Mouse (Mus musculus) heart, embryonic 10.5 days (tissue): ENCODE data around the gene Ddx43. TPM values are rescaled to one million over a fixed set of nuclear protein-coding genes. Genes with fewer than 3 reads are reported as not detected.
A peak's percentile ranks its signal among the peaks of the same experiment; 100 is the strongest.

Source experiments
- DNase-seq: peaks from one replicate; pipeline ENCODE4 v3.0.0-alpha.2; 2017; ENCODE audit warnings: low spot score
- H3K27ac ChIP-seq: fragments of 300-500 bp; sonication (generic); 2 replicates; pipeline ENCODE4 v1.5.1; 2016; ENCODE audit warnings: mild to moderate bottlenecking
- H3K27me3 ChIP-seq: fragments of 300-500 bp; sonication (generic); 2 replicates; pipeline ENCODE4 v1.6.1; 2016; ENCODE audit warnings: mild to moderate bottlenecking; ENCODE audit not compliant: poor library complexity, insufficient read depth, severe bottlenecking
- H3K36me3 ChIP-seq: fragments of 300-500 bp; sonication (generic); 2 replicates; pipeline ENCODE4 v1.6.1; 2016; ENCODE audit warnings: mild to moderate bottlenecking, moderate library complexity
- H3K4me1 ChIP-seq: fragments of 300-500 bp; sonication (generic); 2 replicates; pipeline ENCODE4 v1.6.1; 2016; ENCODE audit warnings: mild to moderate bottlenecking
- H3K4me3 ChIP-seq: fragments of 300-500 bp; sonication (generic); 2 replicates; pipeline ENCODE4 v1.5.1; 2016; ENCODE audit warnings: mild to moderate bottlenecking, moderate library complexity
- H3K9me3 ChIP-seq: fragments of 300-500 bp; sonication (generic); 2 replicates; pipeline ENCODE4 v1.6.1; 2016; ENCODE audit warnings: mild to moderate bottlenecking, moderate library complexity
- WGBS: fragments of 180-500 bp; shearing (Covaris S2); methylation state at CpG from one replicate; pipeline ENCODE4 v1.1.7; 2016; 5-methylcytosine and 5-hydroxymethylcytosine counted together
- polyA plus RNA-seq: library from polyadenylated mRNA; unstranded; fragments of >200 nt; fragmentation: Nextera tagmentation; extraction: Ambion mirVana; gene quantifications from 2 replicates; pipeline ENCODE4 v1.2.1, GENCODE M21; 2016

The Ddx43 gene
- polyA plus RNA-seq, 1 experiment from 2014 or later = 0.24 TPM

DNA sequence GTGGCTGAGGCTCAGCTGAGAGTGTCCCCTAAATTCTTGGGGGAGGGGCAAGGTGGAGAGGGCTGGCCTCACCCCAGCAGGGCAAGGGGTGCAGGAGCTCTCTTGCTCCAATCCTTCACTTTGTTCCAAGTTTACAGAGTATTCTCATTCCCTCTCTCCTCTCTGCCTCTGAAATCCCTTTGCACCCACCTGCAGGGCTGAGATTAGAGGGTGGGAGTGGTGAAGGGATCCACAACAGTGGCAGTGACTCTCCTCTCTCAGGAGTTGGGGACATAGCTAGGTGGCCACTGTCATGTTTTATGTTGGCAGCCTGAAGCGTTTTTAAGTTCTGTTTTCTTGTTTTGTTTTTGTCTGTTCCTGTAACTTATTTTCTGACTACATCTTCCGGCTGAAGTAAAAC lies 34.0 kb downstream of the Ddx43 start:
- no peak overlapping the region for H3K4me3 ChIP-seq
- no peak for DNase-seq
- no peak overlapping the region for H3K27ac ChIP-seq
- no peaks in the 10 kb centered on the region for H3K36me3 ChIP-seq
- no peaks in the 10 kb centered on the region for H3K9me3 ChIP-seq
- H3K4me1 ChIP-seq = peaks cover 12% of the 10 kb centered on the region
- WGBS = 60% methylated on average over 2 of the region's 2 CpGs
- H3K27me3 ChIP-seq = peaks cover 14% of the 10 kb centered on the region; the same call in 1 of the 2 replicates

DNA sequence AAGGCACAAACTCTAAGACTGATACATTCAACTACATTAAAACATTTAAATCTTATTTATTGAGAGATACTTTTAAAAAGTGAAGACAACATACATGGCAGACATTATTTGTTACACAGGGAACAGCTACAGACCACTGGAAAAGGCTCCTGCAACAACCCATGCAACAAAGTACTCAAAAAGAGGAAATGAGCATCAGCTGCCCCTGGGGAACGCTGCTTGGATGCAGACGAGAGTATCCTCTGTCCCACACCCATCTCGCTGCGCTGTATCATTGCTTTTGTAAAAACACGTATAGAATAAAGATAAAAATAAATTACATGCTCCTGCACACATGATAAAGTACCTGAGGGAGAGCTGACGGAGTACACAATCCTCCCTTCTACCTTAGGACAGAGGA lies 34.9 kb downstream of the Ddx43 start:
- peaks cover 12% of the 10 kb centered on the region for H3K4me1 ChIP-seq
- no peak overlapping the region for H3K27ac ChIP-seq
- H3K36me3 ChIP-seq = no peaks in the 10 kb centered on the region
- no peaks in the 10 kb centered on the region for H3K9me3 ChIP-seq
- 73% methylated on average over 6 of the region's 6 CpGs for WGBS
- H3K27me3 ChIP-seq = peaks cover 14% of the 10 kb centered on the region; the same call in 1 of the 2 replicates
- no peak overlapping the region for H3K4me3 ChIP-seq
- no peak for DNase-seq

DNA sequence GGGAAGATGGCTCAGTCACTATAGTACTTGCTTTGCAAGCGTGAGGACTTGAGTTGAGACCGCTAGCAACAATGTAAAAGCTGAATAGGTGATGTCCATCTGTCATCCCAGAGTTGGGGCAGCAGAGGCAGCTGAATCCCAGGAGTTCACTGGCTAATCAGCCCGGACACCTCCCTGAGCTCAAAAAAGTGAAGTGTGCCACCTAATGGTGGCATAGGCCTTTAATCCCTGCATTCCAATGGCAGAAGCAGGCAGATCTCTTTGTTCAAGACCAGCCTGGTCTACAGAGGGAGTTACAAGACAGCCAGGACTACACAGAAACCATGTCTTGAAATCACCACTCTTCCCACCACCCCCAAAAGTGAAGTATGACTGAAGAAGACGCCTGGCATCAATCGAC lies 36.9 kb downstream of the Ddx43 start:
- Histone ChIP-seq H3K27ac (no peak overlapping the region), H3K9me3 (no peaks in the 10 kb centered on the region), H3K36me3 (no peaks in the 10 kb centered on the region), H3K4me1 (peaks cover 10% of the 10 kb centered on the region), H3K27me3 (peaks cover 20% of the 10 kb centered on the region; the same call in 1 of the 2 replicates), H3K4me3 (no peak overlapping the region)
- 90% methylated on average over 5 of the region's 5 CpGs for WGBS
- no peak for DNase-seq

DNA sequence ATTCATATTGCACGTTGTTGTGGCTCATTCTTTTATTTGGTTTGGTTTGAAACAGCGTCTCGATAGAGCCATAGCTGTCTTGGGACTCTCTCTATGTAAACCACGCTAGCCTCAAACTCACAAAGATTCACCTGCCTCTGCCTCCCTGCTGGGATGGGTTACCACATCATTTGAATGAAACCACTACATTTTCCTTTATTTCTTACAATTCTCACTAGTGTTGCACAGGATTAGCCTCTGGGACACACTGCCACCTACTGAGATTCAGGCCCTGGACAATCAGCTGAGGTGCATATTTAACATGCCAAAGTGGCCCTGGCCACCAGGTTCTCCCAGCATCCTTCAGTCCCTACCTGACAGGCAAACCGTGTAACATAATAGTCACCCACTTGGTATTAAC lies 43.8 kb downstream of the Ddx43 start:
- WGBS = 66% methylated on average over 5 of the region's 5 CpGs
- no peaks in the 10 kb centered on the region for H3K9me3 ChIP-seq
- H3K4me1 ChIP-seq = peaks cover 7% of the 10 kb centered on the region
- no peak overlapping the region for H3K27ac ChIP-seq
- H3K4me3 ChIP-seq = no peak overlapping the region
- H3K27me3 ChIP-seq = peaks cover 60% of the 10 kb centered on the region
- no peaks in the 10 kb centered on the region for H3K36me3 ChIP-seq
- no peak for DNase-seq

DNA sequence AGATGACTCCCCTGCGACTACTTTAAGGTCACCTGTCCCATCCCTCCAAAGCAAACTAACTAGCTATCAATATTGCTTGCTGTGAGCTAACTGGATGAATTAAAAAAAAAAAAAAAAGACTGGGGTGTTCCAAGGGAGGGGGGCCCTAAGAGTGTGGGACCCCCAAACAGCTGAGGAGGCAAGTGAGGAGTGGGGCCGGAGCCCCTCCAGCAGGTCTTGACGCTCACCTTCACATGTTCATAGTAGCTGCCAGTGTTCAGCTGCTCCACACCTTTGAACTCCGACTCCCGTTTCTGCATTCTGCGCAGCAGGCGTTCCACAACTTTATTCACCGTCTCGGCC lies 46.6 kb downstream of the Ddx43 start:
- WGBS = 2% methylated on average over 9 of the region's 9 CpGs
- Histone ChIP-seq H3K27me3 (peaks cover 79% of the 10 kb centered on the region), H3K36me3 (no peaks in the 10 kb centered on the region), H3K9me3 (no peaks in the 10 kb centered on the region), H3K27ac (no peak overlapping the region; the same call in 1 of the 2 replicates), H3K4me1 (peaks cover 7% of the 10 kb centered on the region), H3K4me3 (peak overlapping the region; percentile 61)
- DNase-seq = no peak

DNA sequence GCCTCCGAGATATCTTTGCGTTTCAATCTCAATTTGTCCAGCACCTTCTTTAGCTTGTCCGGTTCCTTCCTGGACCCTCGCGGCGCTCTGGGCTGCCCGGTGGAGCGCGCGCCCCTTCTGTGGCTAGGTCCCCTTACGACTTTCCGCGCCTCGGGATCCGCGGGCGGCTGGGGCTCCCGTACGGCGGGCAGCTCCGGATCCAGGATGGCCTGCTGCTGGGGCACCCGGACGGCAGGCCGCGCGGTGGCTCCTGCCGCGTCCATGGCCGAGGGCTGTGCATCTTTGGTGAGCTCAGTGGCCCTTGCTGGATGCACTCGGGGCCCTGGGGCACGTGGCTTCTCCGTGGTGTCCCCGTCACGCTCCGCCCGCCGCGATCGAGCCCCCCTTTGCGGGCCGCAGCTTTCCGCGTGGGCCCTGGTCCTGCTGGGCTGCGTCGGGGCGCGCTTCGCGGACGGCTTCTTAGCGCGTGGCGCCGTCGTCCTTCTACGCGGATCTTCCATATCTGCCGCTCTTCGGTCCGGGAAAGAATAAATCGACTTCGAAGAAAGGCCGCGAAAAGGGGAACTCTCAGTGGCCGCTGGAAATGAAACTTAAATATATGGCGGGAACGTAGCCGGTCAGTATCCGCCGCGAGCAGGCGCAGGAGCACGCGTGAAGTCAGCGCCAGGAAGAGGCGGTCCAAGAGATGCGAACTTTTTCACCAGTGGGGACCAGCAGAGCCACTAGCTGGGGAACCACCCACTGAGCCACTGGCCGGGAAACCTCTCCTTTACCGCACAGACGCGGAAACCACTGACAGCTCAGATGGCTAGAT lies 47.2 kb downstream of the Ddx43 start, which contains the start of gene Cgas:
Cgas (minus strand) TSS at position 659 of the 814 bp plus-strand sequence.
- H3K27ac ChIP-seq = peak within 1 kb of the TSS; percentile 70
- no peak for DNase-seq
- peaks cover 7% of the 10 kb centered on the region for H3K4me1 ChIP-seq
- H3K9me3 ChIP-seq = no peaks in the 10 kb centered on the region
- no peaks in the 10 kb centered on the region for H3K36me3 ChIP-seq
- H3K27me3 ChIP-seq = peaks cover 79% of the 10 kb centered on the region
- 1% methylated on average over 81 of the region's 81 CpGs for WGBS
- H3K4me3 ChIP-seq = peak within 1 kb of the TSS; percentile 61

DNA sequence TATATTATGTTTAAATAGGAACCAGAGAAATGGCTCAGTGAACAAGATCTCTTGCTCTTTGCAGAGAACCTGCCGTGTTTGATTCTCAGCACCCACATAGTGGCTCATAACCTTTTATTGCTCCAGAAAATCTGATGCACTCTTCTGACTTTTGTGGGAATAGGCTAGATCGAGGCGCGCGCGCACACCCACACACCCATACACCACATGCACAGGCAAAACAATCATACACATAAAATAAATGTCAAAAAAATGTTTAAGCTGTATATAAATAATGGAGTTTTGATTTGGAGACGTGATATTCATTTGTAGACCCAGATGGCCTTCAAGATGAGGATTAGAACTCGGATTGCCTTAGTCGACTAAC lies 52.0 kb downstream of the Ddx43 start:
- Histone ChIP-seq H3K9me3 (no peaks in the 10 kb centered on the region), H3K4me3 (peak overlapping the region; percentile 100), H3K27ac (peak overlapping the region; percentile 98), H3K27me3 (peaks cover 43% of the 10 kb centered on the region), H3K36me3 (peaks cover 21% of the 10 kb centered on the region), H3K4me1 (peaks cover 12% of the 10 kb centered on the region)
- WGBS = 27% methylated on average over 9 of the region's 9 CpGs
- no peak for DNase-seq

DNA sequence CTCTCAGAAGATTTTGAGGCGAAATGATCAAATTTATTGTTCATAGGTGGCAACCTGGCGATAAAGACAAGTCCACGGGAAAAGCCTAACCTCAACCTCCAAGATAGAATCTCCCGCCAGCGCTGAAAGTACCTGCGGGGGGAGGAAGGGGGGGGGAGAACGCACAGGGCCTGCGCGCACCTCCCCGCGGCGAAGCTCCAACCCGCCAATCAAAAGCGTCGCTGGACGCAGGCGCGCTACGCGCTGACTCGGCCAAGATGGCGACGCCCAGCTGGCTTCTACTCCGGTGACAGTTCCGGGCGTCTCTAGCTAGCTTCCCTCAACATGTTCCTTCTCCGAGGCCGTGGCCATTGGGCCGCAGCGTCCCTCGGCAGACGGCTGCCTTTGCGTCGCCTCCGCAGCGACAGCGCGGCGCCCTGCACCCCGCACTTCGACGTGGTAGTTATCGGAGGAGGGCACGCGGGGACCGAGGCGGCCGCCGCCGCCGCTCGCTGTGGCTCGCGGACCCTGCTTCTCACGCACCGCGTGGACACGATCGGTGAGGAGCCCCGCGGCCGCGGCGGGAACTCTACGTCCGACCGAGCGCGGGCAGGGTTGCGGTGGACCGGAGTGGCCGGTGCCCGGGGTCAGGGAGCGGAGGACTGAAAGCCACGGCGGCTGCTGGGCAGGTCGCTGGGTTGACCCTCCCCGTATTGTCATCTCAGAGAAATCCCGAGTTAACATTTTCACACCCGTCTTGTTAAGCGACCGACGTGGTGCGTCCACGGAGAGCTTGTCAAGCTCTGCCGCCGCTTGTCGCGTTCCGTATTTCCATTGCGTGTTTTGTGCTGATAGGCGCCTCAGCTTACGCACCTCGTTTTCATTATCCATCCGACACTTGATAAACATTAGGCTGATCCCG lies 52.6 kb downstream of the Ddx43 start, which contains the start of the genes Mto1 and Gm17324:
Mto1 (plus strand) TSS at position 236 of the 901 bp plus-strand sequence.
Gm17324 (minus strand) TSS at position 814 of the 901 bp plus-strand sequence.
- WGBS = under 1% methylated on average over 96 of the region's 96 CpGs
- Histone ChIP-seq H3K4me3 (peak within 1 kb of the TSS; percentile 100), H3K36me3 (peaks cover 27% of the 10 kb centered on the region), H3K4me1 (peaks cover 9% of the 10 kb centered on the region), H3K27me3 (peaks cover 37% of the 10 kb centered on the region), H3K27ac (peak within 1 kb of the TSS; percentile 98), H3K9me3 (no peaks in the 10 kb centered on the region)
- DNase-seq = peak; percentile 96

DNA sequence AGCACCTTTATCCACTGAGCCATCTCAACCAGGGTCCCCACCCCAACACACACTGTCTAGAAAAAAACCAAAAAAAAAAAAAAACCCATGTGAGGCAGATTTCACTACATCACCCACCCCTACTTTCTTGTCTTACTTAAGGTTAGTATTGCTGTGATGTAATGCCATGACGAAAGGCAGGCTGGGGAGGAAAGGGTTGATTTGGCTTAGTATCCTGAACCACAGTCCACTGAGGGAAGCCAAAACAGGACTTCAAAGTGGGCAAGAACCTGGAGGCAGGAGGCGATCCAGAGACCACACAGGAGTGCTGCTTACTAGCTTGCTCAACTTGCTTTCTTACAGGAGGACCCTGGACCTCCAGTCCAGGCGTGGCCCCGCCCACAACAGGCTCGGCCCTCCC lies 54.8 kb downstream of the Ddx43 start:
- H3K27ac ChIP-seq = no peak overlapping the region
- H3K9me3 ChIP-seq = no peaks in the 10 kb centered on the region
- no peak overlapping the region for H3K4me3 ChIP-seq
- peaks cover 44% of the 10 kb centered on the region for H3K36me3 ChIP-seq
- no peak for DNase-seq
- H3K27me3 ChIP-seq = peaks cover 15% of the 10 kb centered on the region
- WGBS = 76% methylated on average over 5 of the region's 5 CpGs
- peaks cover 9% of the 10 kb centered on the region for H3K4me1 ChIP-seq

DNA sequence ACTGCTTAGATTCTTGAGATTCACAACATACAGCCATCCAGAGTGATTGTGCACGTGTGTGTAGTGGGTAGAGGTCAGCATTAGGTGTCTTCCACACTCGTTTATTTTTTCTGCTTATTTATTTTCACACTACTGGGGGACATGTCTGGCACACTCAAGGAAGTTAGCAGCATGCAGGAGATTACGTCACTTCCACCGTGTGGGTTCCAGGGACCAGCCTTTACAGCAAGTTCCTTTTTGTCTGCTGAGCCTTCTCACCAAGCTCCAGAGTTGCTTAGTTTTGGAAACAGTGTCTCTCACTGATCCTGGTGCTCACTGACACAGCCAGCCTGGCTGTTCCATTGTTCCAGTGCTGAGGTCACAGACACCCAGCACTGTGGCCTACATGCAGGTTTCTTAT lies 55.8 kb downstream of the Ddx43 start:
- H3K4me3 ChIP-seq = no peak overlapping the region
- no peaks in the 10 kb centered on the region for H3K9me3 ChIP-seq
- H3K27me3 ChIP-seq = peaks cover 5% of the 10 kb centered on the region
- no peak overlapping the region for H3K27ac ChIP-seq
- peaks cover 46% of the 10 kb centered on the region for H3K36me3 ChIP-seq
- H3K4me1 ChIP-seq = peaks cover 9% of the 10 kb centered on the region
- 76% methylated on average over 4 of the region's 4 CpGs for WGBS
- DNase-seq = no peak

DNA sequence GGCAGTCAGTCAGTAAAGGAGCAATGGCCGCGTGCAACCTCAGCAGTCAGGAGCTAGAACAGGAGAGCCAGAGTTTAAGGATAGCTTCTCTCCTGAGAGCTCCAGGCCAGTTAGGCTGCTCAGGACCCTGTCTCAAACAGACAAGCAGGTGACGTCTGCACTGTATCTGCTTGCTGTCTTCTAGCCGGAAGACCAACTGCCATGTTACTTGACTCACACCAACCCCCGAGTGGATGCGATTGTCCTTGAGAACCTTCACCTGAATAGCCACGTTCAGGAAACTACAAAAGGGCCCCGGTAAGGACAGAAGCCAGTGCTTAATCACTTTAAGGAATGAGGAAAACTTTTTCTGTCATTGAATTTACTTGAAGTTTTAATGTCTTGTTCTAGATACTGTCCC lies 61.4 kb downstream of the Ddx43 start:
- WGBS = 85% methylated on average over 8 of the region's 8 CpGs
- Histone ChIP-seq H3K27ac (no peak overlapping the region), H3K4me1 (no peaks in the 10 kb centered on the region), H3K36me3 (peaks cover 78% of the 10 kb centered on the region), H3K9me3 (no peaks in the 10 kb centered on the region), H3K4me3 (no peak overlapping the region), H3K27me3 (no peaks in the 10 kb centered on the region)
- no peak for DNase-seq

DNA sequence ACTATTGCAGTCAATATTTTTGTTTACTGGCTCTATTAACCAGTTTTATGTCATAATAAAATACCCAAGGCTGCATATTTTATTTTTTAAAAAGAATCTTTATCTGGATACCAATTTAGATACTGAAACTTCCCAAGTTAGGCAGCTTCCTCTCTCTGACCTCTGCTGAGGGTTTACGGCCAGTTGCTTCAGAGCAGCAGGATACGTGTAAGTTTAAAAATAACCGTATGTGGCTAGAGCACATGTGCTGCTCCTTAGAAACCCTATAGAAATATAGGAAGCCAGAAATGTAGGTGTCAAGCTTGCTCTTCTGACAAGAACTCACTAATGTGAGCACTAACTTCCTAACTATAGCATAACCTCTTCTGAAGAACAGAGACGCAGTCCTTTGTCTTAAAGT lies 67.8 kb downstream of the Ddx43 start:
- no peak overlapping the region for H3K27ac ChIP-seq
- peaks cover 84% of the 10 kb centered on the region for H3K36me3 ChIP-seq
- H3K27me3 ChIP-seq = no peaks in the 10 kb centered on the region
- WGBS = 83% methylated on average over 4 of the region's 4 CpGs
- no peak overlapping the region for H3K4me3 ChIP-seq
- H3K9me3 ChIP-seq = no peaks in the 10 kb centered on the region
- no peak for DNase-seq
- H3K4me1 ChIP-seq = no peaks in the 10 kb centered on the region

DNA sequence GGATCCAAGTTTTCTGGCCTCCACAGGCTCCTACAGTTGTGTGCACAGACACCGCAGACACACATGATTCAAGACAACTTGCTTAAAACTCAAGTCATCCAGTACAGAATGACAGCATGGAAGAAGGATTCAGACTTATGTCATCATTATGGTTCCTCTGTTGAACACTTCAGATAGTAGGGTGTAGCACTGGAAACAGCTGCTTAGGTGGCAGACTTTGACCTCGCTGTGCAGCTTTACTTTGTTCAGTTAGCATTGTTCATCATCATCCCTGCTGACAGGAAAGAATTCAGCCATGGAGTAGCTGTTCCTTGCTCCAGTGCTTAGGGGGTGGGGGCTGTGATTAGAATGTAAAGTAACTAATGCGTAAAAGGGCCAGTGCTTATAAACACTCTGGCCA lies 70.1 kb downstream of the Ddx43 start:
- no peaks in the 10 kb centered on the region for H3K4me1 ChIP-seq
- 84% methylated on average over 3 of the region's 3 CpGs for WGBS
- H3K36me3 ChIP-seq = peaks cover 82% of the 10 kb centered on the region
- no peak overlapping the region for H3K4me3 ChIP-seq
- H3K27ac ChIP-seq = no peak overlapping the region
- DNase-seq = no peak
- no peaks in the 10 kb centered on the region for H3K27me3 ChIP-seq
- H3K9me3 ChIP-seq = no peaks in the 10 kb centered on the region
